Mouse (Mus musculus): Measurements from ENCODE around the gene Prdm2. TPM values are rescaled to one million over a fixed set of nuclear protein-coding genes. Genes with fewer than 3 reads are reported as not detected.

Prdm2 gene
- total and polyA plus RNA-seq, 3 experiments: 4.3 to 13.5 TPM; not detected in 1

DNA sequence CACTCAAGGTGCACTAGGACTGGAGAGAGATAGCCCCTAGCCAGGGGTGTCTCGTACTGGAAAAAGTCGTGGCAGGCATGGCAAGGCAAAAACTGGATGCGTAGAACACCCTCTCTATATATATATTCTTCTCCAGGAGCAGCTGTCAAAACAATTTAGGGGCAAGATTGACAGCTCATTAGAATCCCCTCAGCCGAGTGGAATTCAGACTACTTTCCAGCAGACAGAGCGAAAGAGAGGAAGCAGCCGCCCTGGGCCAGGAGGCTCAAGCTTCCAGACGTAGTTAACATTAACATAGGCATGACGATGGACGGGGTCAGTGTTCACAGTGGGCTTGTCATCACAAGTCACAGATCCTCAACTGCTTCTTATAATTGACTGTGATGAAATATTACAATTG, 13.1 kb upstream of the Prdm2 start:
- H3K9ac ChIP-seq (ENCODE audit: control insufficient read depth, low read depth, low read length, poor library complexity, severe bottlenecking): no peak overlapping the region
- TF ChIP-seq RCOR1 (IDR thresholded peaks at IDR 0.05; ENCODE audit: low read depth, low read length) (no peak), E2F4 (IDR thresholded peaks at IDR 0.05; ENCODE audit: borderline replicate concordance, low read depth, low read length) (no peak), POLR2AphosphoS5 (IDR thresholded peaks at IDR 0.05; ENCODE audit: borderline replicate concordance, low read depth, low read length) (no peak), TBP (IDR thresholded peaks at IDR 0.05; ENCODE audit: low read depth, low read length) (no peak), SMC3 (IDR thresholded peaks at IDR 0.05; ENCODE audit: low read depth, low read length) (no peak), MAFK (IDR thresholded peaks at IDR 0.05; ENCODE audit: borderline replicate concordance, low read depth, low read length) (no peak), SIN3A (IDR thresholded peaks at IDR 0.05; ENCODE audit: low read length) (no peak), RAD21 (IDR thresholded peaks at IDR 0.05; ENCODE audit: low read depth, low read length) (no peak), NRF1 (IDR thresholded peaks at IDR 0.05; ENCODE audit: insufficient read depth, low read depth, low read length, poor library complexity, severe bottlenecking) (no peak), UBTF (IDR thresholded peaks at IDR 0.05; ENCODE audit: borderline replicate concordance, insufficient read depth, low read depth, low read length) (no peak), USF1 (IDR thresholded peaks at IDR 0.05; ENCODE audit: low read depth, low read length) (no peak), GABPA (IDR thresholded peaks at IDR 0.05; ENCODE audit: low read depth, low read length) (no peak), CTCF (IDR thresholded peaks at IDR 0.05 in 2 of 3, conservative IDR thresholded peaks at IDR 0.05 in 1 of 3; ENCODE audit: control insufficient read depth in 1 of 3, insufficient read depth in 1 of 3, low read depth in 2 of 3, low read length in 3 of 3, poor library complexity in 1 of 3, severe bottlenecking in 1 of 3) (no peak), ELF1 (IDR thresholded peaks at IDR 0.05; ENCODE audit: low read depth, low read length) (no peak), ZC3H11A (IDR thresholded peaks at IDR 0.05; ENCODE audit: low read depth, low read length) (no peak), NELFE (IDR thresholded peaks at IDR 0.05; ENCODE audit: low read depth, low read length) (no peak), USF2 (IDR thresholded peaks at IDR 0.05; ENCODE audit: borderline replicate concordance in 1 of 2, insufficient read depth in 1 of 2, low read depth in 1 of 2, low read length in 2 of 2) (no peak), JUND (IDR thresholded peaks at IDR 0.05; ENCODE audit: low read depth, low read length) (no peak), CHD2 (IDR thresholded peaks at IDR 0.05; ENCODE audit: low read length) (no peak), MXI1 (IDR thresholded peaks at IDR 0.05; ENCODE audit: low read depth, low read length) (no peak)
- no peak overlapping the region for H3K4me3 ChIP-seq (ENCODE audit: control insufficient read depth in 1 of 2, insufficient read depth in 1 of 2, low read depth in 2 of 2, low read length in 2 of 2)
- no peaks in the 10 kb centered on the region for H3K36me3 ChIP-seq (ENCODE audit: control insufficient read depth in 1 of 2, insufficient read depth in 2 of 2, low read length in 2 of 2)
- H3K4me1 ChIP-seq (ENCODE audit: control insufficient read depth in 1 of 2, insufficient read depth in 2 of 2, low read length in 2 of 2): peaks cover 0 to 3% of the 10 kb centered on the region in 2 experiments; a peak in 1 of 4 replicates
- no peaks in the 10 kb centered on the region for H3K79me2 ChIP-seq (ENCODE audit: control insufficient read depth, insufficient read depth, low read length, poor library complexity)
- H3K27me3 ChIP-seq (ENCODE audit: control insufficient read depth in 1 of 2, insufficient read depth in 2 of 2, low read length in 2 of 2): no peaks in the 10 kb centered on the region
- no peak overlapping the region for H3K27ac ChIP-seq (ENCODE audit: control insufficient read depth, low read depth, low read length)
- DNase-seq (ENCODE audit: low read depth, low spot score): no peak
- no peaks in the 10 kb centered on the region for H3K9me3 ChIP-seq (replicated peaks; ENCODE audit: insufficient read depth, low read length)

- H3K9me3 ChIP-seq (replicated peaks; ENCODE audit: insufficient read depth, low read length): no peaks in the 10 kb centered on the region
- no peak overlapping the region for H3K27ac ChIP-seq (ENCODE audit: control insufficient read depth, low read depth, low read length)
- H3K9ac ChIP-seq (ENCODE audit: control insufficient read depth, low read depth, low read length, poor library complexity, severe bottlenecking): no peak overlapping the region
- H3K4me3 ChIP-seq (ENCODE audit: control insufficient read depth in 1 of 2, insufficient read depth in 1 of 2, low read depth in 2 of 2, low read length in 2 of 2): no peak overlapping the region
- TF ChIP-seq GATA1 (IDR thresholded peaks at IDR 0.05; ENCODE audit: low read depth, low read length) (no peak), POLR2A (IDR thresholded peaks at IDR 0.05; ENCODE audit: control insufficient read depth in 1 of 2, insufficient read depth in 1 of 2, low read depth in 1 of 2, low read length in 2 of 2, poor library complexity in 1 of 2) (no peak), RAD21 (IDR thresholded peaks at IDR 0.05; ENCODE audit: low read depth, low read length) (no peak), HCFC1 (IDR thresholded peaks at IDR 0.05; ENCODE audit: low read depth, low read length) (no peak), MAX (IDR thresholded peaks at IDR 0.05; ENCODE audit: low read length) (no peak), ZMIZ1 (IDR thresholded peaks at IDR 0.05; ENCODE audit: low read depth, low read length) (no peak), USF2 (IDR thresholded peaks at IDR 0.05; ENCODE audit: borderline replicate concordance in 1 of 2, insufficient read depth in 1 of 2, low read depth in 1 of 2, low read length in 2 of 2) (no peak), E2F4 (IDR thresholded peaks at IDR 0.05; ENCODE audit: borderline replicate concordance, low read depth, low read length) (no peak), POLR2AphosphoS5 (IDR thresholded peaks at IDR 0.05; ENCODE audit: borderline replicate concordance, low read depth, low read length) (no peak), MAZ (IDR thresholded peaks at IDR 0.05; ENCODE audit: low read depth, low read length) (no peak), SMC3 (IDR thresholded peaks at IDR 0.05; ENCODE audit: low read depth, low read length) (no peak), TCF12 (IDR thresholded peaks at IDR 0.05; ENCODE audit: low read depth, low read length) (no peak), POLR2AphosphoS2 (IDR thresholded peaks at IDR 0.05; ENCODE audit: low read length) (no peak), RCOR1 (IDR thresholded peaks at IDR 0.05; ENCODE audit: low read depth, low read length) (no peak)
- H3K4me1 ChIP-seq (ENCODE audit: control insufficient read depth in 1 of 2, insufficient read depth in 2 of 2, low read length in 2 of 2): peaks cover 0 to 2% of the 10 kb centered on the region in 2 experiments; a peak in 1 of 4 replicates
- H3K27me3 ChIP-seq (ENCODE audit: control insufficient read depth in 1 of 2, insufficient read depth in 2 of 2, low read length in 2 of 2): no peaks in the 10 kb centered on the region
- peaks cover 0 to 5% of the 10 kb centered on the region in 2 experiments; a peak in 1 of 4 replicates for H3K36me3 ChIP-seq (ENCODE audit: control insufficient read depth in 1 of 2, insufficient read depth in 2 of 2, low read length in 2 of 2)
- DNase-seq (ENCODE audit: low read depth, low spot score): no peak
- no peaks in the 10 kb centered on the region for H3K79me2 ChIP-seq (ENCODE audit: control insufficient read depth, insufficient read depth, low read length, poor library complexity)
Measured at GRCm38 (mm10) chr4:143219316-143219751, 6.5 kb upstream of the Prdm2 start.

All from MEL (cell line).